Mouse (Mus musculus) CH12.LX (cell line): Measurements from ENCODE around the gene Gm49388. TPM values are rescaled to one million over a fixed set of nuclear protein-coding genes. Genes with fewer than 3 reads are reported as not detected.

ENCODE experiments used
- DNase-seq: peaks from one replicate; pipeline ENCODE4 v3.0.0-alpha.2; 2013; ENCODE audit errors: extremely low read depth
- H3K27ac ChIP-seq: 2 replicates; pipeline ENCODE4 v1.5.1; 2012; ENCODE audit warnings: low read depth, mild to moderate bottlenecking, control low read depth, moderate library complexity; ENCODE audit not compliant: insufficient read depth
- H3K27me3 ChIP-seq: replicated peaks from 2 replicates; pipeline ENCODE3; 2012; ENCODE audit warnings: inconsistent platforms
- H3K36me3 ChIP-seq, 2 experiments: replicated peaks in 1 of 2; 2 replicates each; pipeline versions ENCODE3 to v1.6.1; 2012; ENCODE audit warnings: inconsistent platforms in 1 of 2, low read length in 1 of 2, mild to moderate bottlenecking in 1 of 2, mixed read lengths in 1 of 2, moderate library complexity in 1 of 2; ENCODE audit not compliant: control insufficient read depth in 1 of 2, insufficient read depth in 1 of 2
- H3K4me1 ChIP-seq, 2 experiments: 2 replicates each; pipeline ENCODE4 v1.6.1; 2012; ENCODE audit warnings: inconsistent platforms in 1 of 2, moderate library complexity in 1 of 2; ENCODE audit not compliant: insufficient read depth in 2 of 2, control insufficient read depth in 1 of 2
- H3K4me2 ChIP-seq: 2 replicates; pipeline ENCODE4 v1.6.1; 2012; ENCODE audit warnings: low read depth, mild to moderate bottlenecking, control low read depth; ENCODE audit not compliant: poor library complexity, insufficient read depth, severe bottlenecking
- H3K4me3 ChIP-seq, 3 experiments: fragments of 150-350 bp in 1 of 3; sonication (generic) in 1 of 3; replicated peaks in 1 of 3; 2 replicates each; pipeline versions ENCODE3 to v1.5.1; 2011 to 2012; ENCODE audit warnings: low read depth in 2 of 3, low read length in 2 of 3, mild to moderate bottlenecking in 2 of 3, moderate library complexity in 2 of 3, control low read depth in 1 of 3, improper control_type of control experiment in 1 of 3, inconsistent platforms in 1 of 3, mixed read lengths in 1 of 3; ENCODE audit not compliant: poor library complexity in 1 of 3
- H3K79me2 ChIP-seq: replicated peaks from 2 replicates; pipeline ENCODE4 v1.6.1; 2012; ENCODE audit warnings: mild to moderate bottlenecking, moderate library complexity; ENCODE audit not compliant: control insufficient read depth, poor library complexity, insufficient read depth, severe bottlenecking; ENCODE audit errors: extremely low read depth
- H3K9ac ChIP-seq: 2 replicates; pipeline ENCODE4 v1.6.1; 2012; ENCODE audit warnings: low read depth, mild to moderate bottlenecking, control low read depth, moderate library complexity; ENCODE audit not compliant: insufficient read depth
- H3K9me3 ChIP-seq: replicated peaks from 2 replicates; pipeline ENCODE3; 2012; ENCODE audit warnings: low read length, inconsistent platforms, mixed read lengths
- BHLHE40 ChIP-seq: IDR thresholded peaks from 2 replicates; pipeline ENCODE4 v1.6.1; 2011; ENCODE audit warnings: mild to moderate bottlenecking, low read depth, low read length, improper control_type of control experiment
- CHD2 ChIP-seq: IDR thresholded peaks from 2 replicates; pipeline ENCODE4 v1.6.1; 2011; ENCODE audit warnings: low read length, improper control_type of control experiment
- CTCF ChIP-seq, 2 experiments: IDR thresholded peaks in 1 of 2; conservative IDR thresholded peaks in 1 of 2; 2 replicates each; pipeline ENCODE4 v1.5.1; 2011 to 2012; ENCODE audit warnings: low read depth in 2 of 2, low read length in 2 of 2, improper control_type of control experiment in 1 of 2, inconsistent platforms in 1 of 2, mild to moderate bottlenecking in 1 of 2, moderate library complexity in 1 of 2
- EP300 ChIP-seq: IDR thresholded peaks from 2 replicates; pipeline ENCODE4 v1.6.1; 2011; ENCODE audit warnings: low read length, improper control_type of control experiment
- GABPA ChIP-seq: IDR thresholded peaks from 2 replicates; pipeline ENCODE4 v1.6.1; 2012; ENCODE audit warnings: low read depth, low read length, improper control_type of control experiment, inconsistent platforms; ENCODE audit not compliant: insufficient replicate concordance
- HCFC1 ChIP-seq: IDR thresholded peaks from 2 replicates; pipeline ENCODE4 v1.6.1; 2012; ENCODE audit warnings: low read depth, mild to moderate bottlenecking, inconsistent platforms, low read length, improper control_type of control experiment
- IRF4 ChIP-seq: IDR thresholded peaks from 2 replicates; pipeline ENCODE4 v1.6.1; 2014; ENCODE audit warnings: low read depth, mild to moderate bottlenecking, inconsistent platforms, low read length, improper control_type of control experiment
- JUN ChIP-seq: IDR thresholded peaks from 2 replicates; pipeline ENCODE4 v1.6.1; 2011; ENCODE audit warnings: low read depth, mild to moderate bottlenecking, low read length, improper control_type of control experiment, moderate library complexity; ENCODE audit not compliant: insufficient read depth
- MAFK ChIP-seq: IDR thresholded peaks from 2 replicates; pipeline ENCODE4 v1.6.1; 2011; ENCODE audit warnings: low read length, improper control_type of control experiment; ENCODE audit not compliant: insufficient replicate concordance
- MEF2A ChIP-seq: IDR thresholded peaks from 2 replicates; pipeline ENCODE4 v1.6.1; 2014; ENCODE audit warnings: low read depth, mild to moderate bottlenecking, inconsistent platforms, low read length, improper control_type of control experiment, borderline replicate concordance
- MYC ChIP-seq: IDR thresholded peaks from 2 replicates; pipeline ENCODE4 v1.6.1; 2011; ENCODE audit warnings: low read depth, mild to moderate bottlenecking, improper control_type of control experiment, low read length
- NELFE ChIP-seq: IDR thresholded peaks from 2 replicates; pipeline ENCODE4 v1.6.1; 2011; ENCODE audit warnings: low read depth, low read length, improper control_type of control experiment
- PAX5 ChIP-seq: IDR thresholded peaks from 2 replicates; pipeline ENCODE4 v1.6.1; 2012; ENCODE audit warnings: low read length, inconsistent platforms, mixed read lengths
- RAD21 ChIP-seq: IDR thresholded peaks from 2 replicates; pipeline ENCODE4 v1.6.1; 2011; ENCODE audit warnings: low read depth, mild to moderate bottlenecking, low read length, improper control_type of control experiment, moderate library complexity
- RCOR1 ChIP-seq: conservative IDR thresholded peaks from 2 replicates; pipeline ENCODE4 v1.6.1; 2012; ENCODE audit warnings: low read depth, mild to moderate bottlenecking, inconsistent platforms, low read length, improper control_type of control experiment
- SIN3A ChIP-seq: IDR thresholded peaks from 2 replicates; pipeline ENCODE4 v1.6.1; 2012; ENCODE audit warnings: low read length, improper control_type of control experiment, inconsistent platforms
- SMC3 ChIP-seq: IDR thresholded peaks from 2 replicates; pipeline ENCODE4 v1.6.1; 2011; ENCODE audit warnings: low read depth, low read length, improper control_type of control experiment
- TBP ChIP-seq: conservative IDR thresholded peaks from 2 replicates; pipeline ENCODE4 v1.6.1; 2011; ENCODE audit warnings: low read depth, low read length, improper control_type of control experiment
- TCF12 ChIP-seq: IDR thresholded peaks from 2 replicates; pipeline ENCODE4 v1.6.1; 2014; ENCODE audit warnings: low read depth, mild to moderate bottlenecking, inconsistent platforms, low read length, improper control_type of control experiment
- UBTF ChIP-seq: IDR thresholded peaks from 2 replicates; pipeline ENCODE4 v1.6.1; 2012; ENCODE audit warnings: low read depth, mild to moderate bottlenecking, inconsistent platforms, low read length, improper control_type of control experiment, moderate library complexity
- USF2 ChIP-seq: conservative IDR thresholded peaks from 2 replicates; pipeline ENCODE4 v1.6.1; 2011; ENCODE audit warnings: low read depth, low read length, improper control_type of control experiment
- ZC3H11A ChIP-seq: IDR thresholded peaks from 2 replicates; pipeline ENCODE4 v1.6.1; 2012; ENCODE audit warnings: low read depth, mild to moderate bottlenecking, inconsistent platforms, low read length, improper control_type of control experiment
- ZMIZ1 ChIP-seq: IDR thresholded peaks from 2 replicates; pipeline ENCODE4 v1.6.1; 2012; ENCODE audit warnings: low read depth, mild to moderate bottlenecking, inconsistent platforms, low read length, improper control_type of control experiment
- ZNF384 ChIP-seq: IDR thresholded peaks from 2 replicates; pipeline ENCODE4 v1.6.1; 2012; ENCODE audit warnings: low read depth, low read length, improper control_type of control experiment, inconsistent platforms
- dilution Hi-C: fragments of 300-500 bp; cut with MboI; formaldehyde crosslinking; loops from 2 replicates; pipeline ENCODE4 v1.14.3; 2020; ENCODE audit warnings: low sequenced_read_pairs; ENCODE audit not compliant: extremely low pct_unique_long_range_greater_than_20kb, extremely low pct_ligation_motif_present
- in situ Hi-C: fragments of 300-500 bp; cut with MboI; formaldehyde crosslinking; loops from 3 replicates; pipeline ENCODE4 v1.14.3; 2019; ENCODE audit warnings: low sequenced_read_pairs, low pct_ligation_motif_present, low pct_unique_long_range_greater_than_20kb, mixed read lengths
- polyA plus RNA-seq: library from polyadenylated mRNA; unstranded; fragments of >175 nt; gene quantifications from 2 replicates; pipeline ENCODE4 v1.2.1, GENCODE M21; 2012; ENCODE audit warnings: low read depth; ENCODE audit not compliant: insufficient read length
- total RNA-seq, 2 experiments: library from RNA; depleted of rRNA; stranded (reverse); fragments of 300-350 nt in 1 of 2; fragments of >200 nt in 1 of 2; gene quantifications; 2 replicates each; pipeline ENCODE4 v1.2.3; 2012 to 2014

The Gm49388 gene
- total and polyA plus RNA-seq, 3 experiments = 0.98 to 4.3 TPM; not detected in 1

DNA sequence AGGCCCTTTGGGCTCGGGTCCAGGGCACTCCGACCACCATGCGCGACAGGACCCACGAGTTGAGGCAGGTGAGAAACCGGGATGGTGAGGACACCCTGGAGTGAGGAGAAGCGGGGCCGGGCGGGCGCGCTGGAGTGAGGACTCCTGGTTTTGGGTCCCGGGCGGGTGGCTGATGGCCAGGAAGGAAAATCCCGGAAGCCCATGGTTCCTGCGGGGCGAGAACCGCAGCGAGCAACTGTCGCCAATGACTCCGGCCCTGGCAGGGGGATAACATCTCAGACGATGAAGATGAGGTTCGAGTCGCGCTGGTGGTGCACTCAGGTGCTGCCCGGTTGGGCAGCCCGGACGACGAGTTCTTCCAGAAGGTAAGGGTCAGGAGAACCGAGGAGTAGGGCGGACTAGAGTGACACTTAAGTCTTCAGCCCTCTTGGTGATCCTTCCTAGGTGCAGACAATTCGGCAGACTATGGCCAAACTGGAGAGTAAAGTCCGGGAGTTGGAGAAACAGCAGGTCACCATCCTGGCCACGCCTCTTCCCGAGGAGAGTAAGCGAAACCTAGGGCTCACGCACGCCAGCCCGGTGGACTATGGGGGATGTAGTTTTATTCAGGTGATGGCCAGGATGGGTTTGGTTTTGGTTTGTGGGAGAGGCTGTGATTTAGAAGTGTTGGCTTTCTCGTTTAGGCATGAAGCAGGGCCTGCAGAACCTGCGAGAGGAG, 56.8 kb downstream of the Gm49388 start (continued):
- TF ChIP-seq PAX5 (no peak), BHLHE40 (peak; percentile 39; the same call in 1 of the 2 replicates), TCF12 (0 out of 2 replicates have a peak, but pooled peaks have one; percentile 27)

DNA sequence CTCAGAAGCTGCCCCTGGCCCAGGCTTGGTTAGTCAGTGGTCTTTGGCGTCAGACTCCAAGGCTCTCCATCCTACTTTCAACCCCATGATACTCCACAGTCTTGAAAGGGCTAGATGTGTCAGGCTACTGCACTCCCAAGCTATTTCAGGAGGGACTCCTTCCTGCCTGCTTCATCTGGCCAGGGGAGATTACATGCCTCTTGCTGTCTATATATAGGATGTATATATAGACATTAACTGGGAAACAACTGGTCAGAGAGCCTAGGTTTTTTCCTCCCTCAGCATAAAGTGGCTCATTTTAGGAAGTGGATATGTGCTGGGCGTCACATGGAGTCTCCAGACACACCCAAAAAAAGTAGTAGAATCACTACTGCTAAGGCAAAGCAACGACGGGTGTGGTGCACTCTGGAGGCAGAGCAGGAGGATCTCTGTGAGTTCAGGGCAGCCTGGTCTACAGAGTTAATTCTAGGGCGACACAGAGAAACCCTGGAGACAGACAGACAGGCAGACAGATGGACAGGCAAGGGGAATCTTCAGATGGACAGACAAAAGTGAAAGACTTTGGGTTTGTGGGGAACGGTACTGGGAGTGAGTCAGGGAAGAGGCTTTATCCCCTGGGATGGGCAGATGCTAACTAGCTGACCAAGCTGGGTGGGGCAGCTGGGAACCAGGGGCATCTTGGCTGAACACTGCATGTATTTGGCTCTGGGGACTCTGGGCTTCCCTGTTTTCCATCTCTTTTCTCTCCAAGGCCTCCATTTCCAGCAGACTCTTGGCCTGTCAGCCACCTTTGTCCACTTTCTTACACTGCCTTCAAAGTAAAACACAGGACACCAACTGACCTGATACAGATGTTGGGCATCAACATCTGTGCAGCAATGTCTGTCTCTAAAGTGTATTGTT, 64.8 kb downstream of the Gm49388 start:
- no peak overlapping the region for H3K4me3 ChIP-seq
- H3K27me3 ChIP-seq = no peaks in the 10 kb centered on the region
- DNase-seq = no peak
- in situ Hi-C loops = no loop called here
- H3K4me2 ChIP-seq = no peak overlapping the region
- H3K79me2 ChIP-seq = no peaks in the 10 kb centered on the region
- no peaks in the 10 kb centered on the region for H3K4me1 ChIP-seq
- TF ChIP-seq NELFE = no peak
- no peak for TF ChIP-seq GABPA
- no peak for TF ChIP-seq TBP
- no peak for TF ChIP-seq MAFK
- TF ChIP-seq UBTF = no peak
- no peak for TF ChIP-seq IRF4
- TF ChIP-seq RAD21 = no peak
- no peak for TF ChIP-seq SIN3A
- no peak for TF ChIP-seq ZNF384
- no peak for TF ChIP-seq USF2
- TF ChIP-seq EP300 = no peak
- TF ChIP-seq ZMIZ1 = no peak
- no peak for TF ChIP-seq MYC
- H3K27ac ChIP-seq = no peak overlapping the region
- dilution Hi-C loops = no loop called here
- H3K36me3 ChIP-seq = peaks cover 20 to 49% of the 10 kb centered on the region in 2 experiments
- no peak overlapping the region for H3K9ac ChIP-seq
- H3K9me3 ChIP-seq = no peaks in the 10 kb centered on the region

DNA sequence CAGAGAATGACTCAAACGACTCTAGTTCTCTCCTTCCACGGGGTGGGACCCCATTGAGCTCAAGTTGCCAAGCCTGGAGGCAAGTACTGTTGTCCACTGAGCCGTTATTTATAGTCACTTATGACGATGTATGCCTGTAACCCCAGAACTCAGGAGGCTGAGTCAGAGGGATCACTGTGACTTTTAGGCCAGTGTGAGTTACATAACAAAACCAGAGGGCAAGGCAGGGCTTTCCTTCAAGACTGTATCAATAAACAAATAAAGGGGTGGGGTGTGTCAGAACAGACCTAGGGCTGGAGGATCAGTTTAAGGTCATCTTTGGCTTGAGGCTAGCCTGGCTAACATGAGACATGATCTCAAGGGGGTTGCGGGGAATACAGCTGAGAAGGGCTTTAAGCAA, 65.5 kb downstream of the Gm49388 start:
- Histone ChIP-seq H3K27ac (no peak overlapping the region), H3K79me2 (no peaks in the 10 kb centered on the region), H3K9ac (no peak overlapping the region), H3K27me3 (no peaks in the 10 kb centered on the region), H3K4me2 (no peak overlapping the region), H3K9me3 (no peaks in the 10 kb centered on the region), H3K4me3 (no peak overlapping the region), H3K4me1 (no peaks in the 10 kb centered on the region), H3K36me3 (peaks cover 19 to 44% of the 10 kb centered on the region in 2 experiments)
- in situ Hi-C loops (no loop called here), dilution Hi-C loops (no loop called here)
- TF ChIP-seq UBTF = no peak
- no peak for TF ChIP-seq CHD2
- TF ChIP-seq HCFC1 = no peak
- TF ChIP-seq NELFE = no peak
- no peak for TF ChIP-seq RCOR1
- no peak for TF ChIP-seq CTCF (conservative IDR thresholded peaks at IDR 0.05 in 1 of 2, IDR thresholded peaks at IDR 0.05 in 1 of 2; ENCODE audit: low read depth in 2 of 2, low read length in 2 of 2)
- TF ChIP-seq SMC3 = no peak
- TF ChIP-seq ZC3H11A = no peak
- TF ChIP-seq ZMIZ1 = no peak
- no peak for TF ChIP-seq IRF4
- no peak for TF ChIP-seq MEF2A
- TF ChIP-seq JUN = no peak
- DNase-seq = no peak
